Mouse (Mus musculus) bone marrow macrophage, adult 2 months (primary cell): ENCODE results near the gene Gm10273.

Source experiments
- CTCF ChIP-seq: IDR thresholded peaks from 2 replicates; pipeline ENCODE4 v1.5.1; 2012; ENCODE audit warnings: low read depth, mild to moderate bottlenecking, low read length, moderate library complexity
- POLR2A ChIP-seq: IDR thresholded peaks from 2 replicates; pipeline ENCODE4 v1.6.1; 2012; ENCODE audit warnings: mild to moderate bottlenecking, low read depth, low read length, borderline replicate concordance

DNA sequence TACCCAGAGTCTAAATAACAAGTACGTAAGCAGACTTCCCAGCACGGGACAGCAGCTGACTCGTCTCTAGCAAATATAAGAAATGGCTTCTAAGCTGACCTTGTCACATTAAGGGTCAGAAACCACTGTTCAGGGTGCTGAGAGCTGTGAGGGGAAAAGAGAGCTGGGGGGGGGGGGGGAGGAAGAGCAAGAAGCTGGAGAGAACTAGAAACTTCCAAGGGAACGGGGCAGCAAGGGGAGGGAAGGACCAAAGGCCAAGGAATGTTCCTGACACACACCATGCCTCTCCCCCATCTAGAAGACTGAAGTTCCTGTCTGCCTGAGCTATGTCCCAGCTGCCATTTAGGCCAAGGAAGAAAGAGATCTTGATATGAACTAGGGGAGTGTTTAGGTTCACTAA is 30.9 kb downstream of the Gm10273 start:
- TF ChIP-seq CTCF (no peak), POLR2A (no peak)
